Mouse (Mus musculus) bone marrow macrophage, adult 2 months (primary cell): Measurements from ENCODE around the gene Mad2l1bp.

Experiments used
- CTCF ChIP-seq: IDR thresholded peaks from 2 replicates; pipeline ENCODE4 v1.5.1; 2012; ENCODE audit warnings: low read depth, mild to moderate bottlenecking, low read length, moderate library complexity
- POLR2A ChIP-seq: IDR thresholded peaks from 2 replicates; pipeline ENCODE4 v1.6.1; 2012; ENCODE audit warnings: mild to moderate bottlenecking, low read depth, low read length, borderline replicate concordance

- TF ChIP-seq CTCF = no peak
- TF ChIP-seq POLR2A = no peak
Measured at GRCm38 (mm10) chr17:46162951-46163421, 9.6 kb upstream of the Mad2l1bp start.
